Mouse (Mus musculus): ENCODE measurements around the gene Yaf2.
A peak's percentile ranks its signal among the peaks of the same experiment; 100 is the strongest.
"Not testable (repeated sequence)": the region's sequence is repeated elsewhere in the genome, so short reads cannot be mapped to it uniquely, and the experiment has no call there.

Gene Yaf2

GRCm38 (mm10) chr15:93336925-93337761, at the start of gene Yaf2:
TSS of gene Yaf2 (minus strand) at chr15:93336935.
- DNase-seq, result peak; percentile 23 to 73

- DNase-seq, result no peak
Observed at GRCm38 (mm10) chr15:93381337-93381736, 44.6 kb upstream of the Yaf2 start.

GRCm38 (mm10) chr15:93379177-93379576, 42.4 kb upstream of the Yaf2 start:
- DNase-seq, result no peak

- no peak for DNase-seq
Observed at GRCm38 (mm10) chr15:93375696-93376095, 39.0 kb upstream of the Yaf2 start.

GRCm38 (mm10) chr15:93372525-93373119, 35.9 kb upstream of the Yaf2 start:
- DNase-seq, result not testable (repeated sequence)

- DNase-seq, result no peak
Observed at GRCm38 (mm10) chr15:93371838-93372237, 35.1 kb upstream of the Yaf2 start.

GRCm38 (mm10) chr15:93368558-93368957, 31.8 kb upstream of the Yaf2 start:
- no peak for DNase-seq

GRCm38 (mm10) chr15:93365561-93365960, 28.8 kb upstream of the Yaf2 start:
- no peak for DNase-seq

- no peak for DNase-seq
Observed at GRCm38 (mm10) chr15:93358346-93359095, 21.8 kb upstream of the Yaf2 start.

- DNase-seq, result no peak
Observed at GRCm38 (mm10) chr15:93340630-93341379, 4.1 kb upstream of the Yaf2 start.

- DNase-seq, result peak in 1 of 2 experiments; percentile 77
Observed at GRCm38 (mm10) chr15:93336658-93336924, 144 bp downstream of the Yaf2 start.

GRCm38 (mm10) chr15:93335821-93336657, 696 bp downstream of the Yaf2 start:
- peak; percentile 35 to 39 for DNase-seq

GRCm38 (mm10) chr15:93331256-93331655, 5.5 kb downstream of the Yaf2 start:
- DNase-seq, result no peak

GRCm38 (mm10) chr15:93327235-93327634, 9.5 kb downstream of the Yaf2 start:
- DNase-seq, result no peak

- no peak for DNase-seq
Observed at GRCm38 (mm10) chr15:93326651-93327050, 10.1 kb downstream of the Yaf2 start.

- DNase-seq, result no peak
Observed at GRCm38 (mm10) chr15:93325360-93325759, 11.4 kb downstream of the Yaf2 start.

- no peak for DNase-seq
Observed at GRCm38 (mm10) chr15:93318781-93319180, 18.0 kb downstream of the Yaf2 start.

- DNase-seq, result not testable (repeated sequence)
Observed at GRCm38 (mm10) chr15:93310304-93310703, 26.4 kb downstream of the Yaf2 start.

GRCm38 (mm10) chr15:93298197-93298596, 38.5 kb downstream of the Yaf2 start:
- DNase-seq, result no peak

- no peak for DNase-seq
Observed at GRCm38 (mm10) chr15:93294483-93294882, 42.3 kb downstream of the Yaf2 start.

- no peak for DNase-seq
Observed at GRCm38 (mm10) chr15:93288321-93288720, 48.4 kb downstream of the Yaf2 start.

- no peak for DNase-seq
Observed at GRCm38 (mm10) chr15:93287628-93288027, 49.1 kb downstream of the Yaf2 start.

All from thymus, adult 18-20 months (tissue).